Mouse (Mus musculus): Measurements from ENCODE around the gene Olfr1393. TPM values are rescaled to one million over a fixed set of nuclear protein-coding genes. Genes with fewer than 3 reads are reported as not detected.
A peak's percentile ranks its signal among the peaks of the same experiment; 100 is the strongest.

The Olfr1393 gene
- polyA plus RNA-seq, 1 experiment from 2014 or later = not detected

DNA sequence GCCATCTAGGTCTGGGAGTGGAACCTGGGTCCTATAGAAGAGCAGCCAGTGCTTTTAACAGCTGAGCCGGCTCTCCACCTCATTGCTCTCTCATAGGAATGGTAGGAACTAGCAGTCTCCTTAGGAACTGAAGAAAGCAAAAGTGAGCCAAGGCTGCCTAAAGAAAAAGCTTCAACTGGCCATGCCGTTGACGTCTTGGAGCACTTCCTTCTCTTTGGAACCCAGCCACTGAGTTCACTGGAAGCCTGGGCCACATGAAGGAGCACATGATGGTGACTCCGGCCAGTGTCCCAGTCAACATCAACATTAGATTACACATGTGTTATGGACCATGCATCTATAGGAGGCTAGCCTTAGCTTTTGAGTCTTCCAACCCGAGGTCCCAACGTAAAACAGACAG lies 25.1 kb upstream of the Olfr1393 start:
- H3K4me3 ChIP-seq (replicated peaks) = no peak overlapping the region
- 87% methylated on average over 6 of the region's 6 CpGs for WGBS
- H3K9ac ChIP-seq = no peak overlapping the region
- H3K4me2 ChIP-seq = no peak overlapping the region
- peaks cover 54% of the 10 kb centered on the region for H3K36me3 ChIP-seq
- H3K9me3 ChIP-seq (replicated peaks) = no peaks in the 10 kb centered on the region
- no peak for ATAC-seq (replicated peaks; ENCODE audit: low FRiP score)
- H3K27me3 ChIP-seq = no peaks in the 10 kb centered on the region
- H3K4me1 ChIP-seq = peaks cover 48% of the 10 kb centered on the region
- H3K27ac ChIP-seq = no peak overlapping the region

DNA sequence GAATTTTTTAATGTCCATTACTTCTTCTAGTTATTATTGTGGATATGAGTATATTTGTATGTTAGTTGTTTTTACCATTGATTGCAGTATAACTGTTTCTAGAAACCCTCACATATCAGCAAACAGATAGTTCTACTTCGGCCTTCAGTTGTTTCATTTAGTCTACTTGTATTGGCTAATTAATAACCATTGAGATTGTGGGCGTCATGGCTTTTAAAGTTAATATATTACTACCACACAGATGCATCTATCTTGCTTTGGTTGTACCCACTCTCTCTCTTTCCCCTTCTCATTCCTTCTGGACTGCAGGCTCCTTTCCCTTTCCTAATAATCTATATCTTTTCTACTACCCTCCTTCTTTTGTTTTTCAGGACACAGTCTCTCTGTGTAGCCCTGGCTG lies 18.8 kb upstream of the Olfr1393 start:
- Histone ChIP-seq H3K9ac (no peak overlapping the region), H3K4me2 (no peak overlapping the region), H3K4me3 (replicated peaks) (no peak overlapping the region), H3K36me3 (peaks cover 81% of the 10 kb centered on the region), H3K4me1 (peaks cover 8% of the 10 kb centered on the region; the same call in 1 of the 2 replicates), H3K27ac (no peak overlapping the region), H3K27me3 (no peaks in the 10 kb centered on the region), H3K9me3 (replicated peaks) (no peaks in the 10 kb centered on the region)
- 0 out of 2 replicates have a peak, but pooled peaks have one; percentile 27 for ATAC-seq (replicated peaks; ENCODE audit: low FRiP score)
- 61% methylated on average over 2 of the region's 2 CpGs for WGBS

DNA sequence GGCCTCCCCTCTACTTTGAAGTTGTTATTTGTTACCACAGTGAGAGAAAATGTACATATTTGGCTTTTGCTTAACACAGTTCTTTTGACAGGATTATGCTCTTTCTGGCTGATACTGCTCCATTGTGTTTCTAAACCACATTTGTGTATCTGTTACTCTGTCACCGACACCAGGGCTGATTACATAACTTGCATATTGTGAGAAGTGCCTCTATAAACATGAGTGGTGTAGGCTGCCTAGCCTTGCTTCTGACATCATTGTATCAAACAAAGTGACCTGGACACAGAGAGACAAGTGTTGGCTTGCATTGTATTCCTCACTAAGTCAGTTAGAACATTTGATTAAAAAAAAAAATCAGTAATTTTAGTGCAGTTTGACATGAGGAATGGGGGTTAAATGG lies 18.3 kb upstream of the Olfr1393 start:
- no peak overlapping the region for H3K4me2 ChIP-seq
- H3K9ac ChIP-seq = no peak overlapping the region
- peaks cover 81% of the 10 kb centered on the region for H3K36me3 ChIP-seq
- H3K9me3 ChIP-seq (replicated peaks) = no peaks in the 10 kb centered on the region
- H3K27ac ChIP-seq = no peak overlapping the region
- no peak overlapping the region for H3K4me3 ChIP-seq (replicated peaks)
- ATAC-seq (replicated peaks; ENCODE audit: low FRiP score) = no peak
- WGBS = 83% methylated on average over 1 of the region's 1 CpGs
- H3K27me3 ChIP-seq = no peaks in the 10 kb centered on the region
- peaks cover 6% of the 10 kb centered on the region; the same call in 1 of the 2 replicates for H3K4me1 ChIP-seq

DNA sequence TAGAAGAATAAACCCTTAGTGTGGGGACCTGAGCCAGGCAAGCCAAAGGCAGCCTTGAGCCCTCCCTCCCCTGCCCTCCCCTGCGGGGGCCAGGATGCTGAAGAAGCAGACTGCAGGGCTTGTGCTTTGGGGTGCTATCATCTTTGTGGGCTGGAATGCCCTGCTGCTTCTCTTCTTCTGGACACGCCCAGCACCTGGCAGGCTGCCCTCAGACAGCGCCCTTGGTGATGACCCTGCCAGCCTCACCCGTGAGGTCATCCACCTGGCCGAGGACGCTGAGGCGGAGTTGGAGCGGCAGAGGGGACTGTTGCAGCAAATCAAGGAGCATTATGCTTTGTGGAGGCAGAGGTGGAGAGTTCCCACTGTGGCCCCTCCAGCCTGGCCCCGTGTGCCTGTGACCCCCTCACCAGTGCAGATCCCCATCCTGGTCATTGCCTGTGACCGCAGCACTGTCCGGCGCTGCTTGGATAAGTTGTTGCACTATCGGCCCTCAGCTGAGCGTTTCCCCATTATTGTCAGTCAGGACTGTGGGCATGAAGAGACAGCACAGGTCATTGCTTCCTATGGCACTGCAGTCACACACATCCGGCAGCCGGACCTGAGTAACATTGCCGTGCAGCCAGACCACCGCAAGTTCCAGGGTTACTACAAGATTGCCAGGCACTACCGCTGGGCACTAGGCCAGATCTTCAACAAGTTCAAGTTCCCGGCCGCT lies 17.3 kb upstream of the Olfr1393 start:
- 0 out of 2 replicates have a peak, but pooled peaks cover 2% of the 10 kb centered on the region for H3K4me1 ChIP-seq
- H3K9ac ChIP-seq = no peak overlapping the region
- H3K36me3 ChIP-seq = peaks cover 78% of the 10 kb centered on the region
- no peak overlapping the region for H3K4me2 ChIP-seq
- 94% methylated on average over 21 of the region's 21 CpGs for WGBS
- H3K4me3 ChIP-seq (replicated peaks) = no peak overlapping the region
- ATAC-seq (replicated peaks; ENCODE audit: low FRiP score) = 0 out of 2 replicates have a peak, but pooled peaks have one; percentile 11
- H3K27ac ChIP-seq = no peak overlapping the region
- H3K9me3 ChIP-seq (replicated peaks) = no peaks in the 10 kb centered on the region
- H3K27me3 ChIP-seq = no peaks in the 10 kb centered on the region

DNA sequence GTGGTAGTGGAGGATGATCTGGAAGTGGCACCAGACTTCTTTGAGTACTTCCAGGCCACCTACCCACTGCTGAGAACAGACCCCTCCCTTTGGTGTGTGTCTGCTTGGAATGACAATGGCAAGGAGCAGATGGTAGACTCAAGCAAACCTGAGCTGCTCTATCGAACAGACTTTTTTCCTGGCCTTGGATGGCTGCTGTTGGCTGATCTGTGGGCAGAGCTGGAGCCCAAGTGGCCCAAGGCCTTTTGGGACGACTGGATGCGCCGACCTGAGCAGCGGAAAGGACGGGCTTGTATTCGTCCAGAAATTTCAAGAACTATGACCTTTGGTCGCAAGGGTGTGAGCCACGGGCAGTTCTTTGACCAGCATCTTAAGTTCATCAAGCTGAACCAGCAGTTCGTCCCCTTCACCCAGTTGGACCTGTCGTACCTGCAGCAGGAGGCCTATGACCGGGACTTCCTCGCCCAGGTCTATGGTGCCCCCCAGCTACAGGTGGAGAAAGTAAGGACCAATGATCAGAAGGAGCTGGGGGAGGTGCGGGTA lies 16.7 kb upstream of the Olfr1393 start:
- H3K4me1 ChIP-seq = 0 out of 2 replicates have a peak, but pooled peaks cover 2% of the 10 kb centered on the region
- WGBS = 96% methylated on average over 14 of the region's 14 CpGs
- H3K9ac ChIP-seq = no peak overlapping the region
- no peak overlapping the region for H3K4me2 ChIP-seq
- no peak overlapping the region for H3K4me3 ChIP-seq (replicated peaks)
- H3K27ac ChIP-seq = no peak overlapping the region
- H3K36me3 ChIP-seq = peaks cover 72% of the 10 kb centered on the region
- no peaks in the 10 kb centered on the region for H3K9me3 ChIP-seq (replicated peaks)
- 0 out of 2 replicates have a peak, but pooled peaks have one; percentile 27 for ATAC-seq (replicated peaks; ENCODE audit: low FRiP score)
- H3K27me3 ChIP-seq = no peaks in the 10 kb centered on the region

DNA sequence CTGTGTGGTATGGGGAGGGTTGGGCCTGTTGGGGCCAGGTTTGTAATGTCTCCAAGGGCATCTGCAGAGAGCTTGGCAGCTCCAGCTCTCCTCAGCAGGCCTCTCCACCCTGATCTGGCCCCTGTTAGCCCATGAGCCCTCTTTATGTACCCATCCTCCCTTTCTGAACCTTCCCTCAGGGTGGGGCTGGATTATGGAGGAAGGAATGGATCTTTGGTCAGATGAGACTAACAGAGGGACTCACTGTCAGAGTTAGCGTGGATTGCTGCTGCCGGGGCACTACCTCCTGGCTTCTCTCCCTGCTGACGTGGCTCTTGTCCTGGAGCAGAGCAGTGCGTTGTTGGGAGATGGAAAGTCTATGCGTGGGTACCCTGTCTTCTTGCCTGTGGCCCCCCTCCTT lies 15.8 kb upstream of the Olfr1393 start:
- Histone ChIP-seq H3K4me1 (0 out of 2 replicates have a peak, but pooled peaks cover 2% of the 10 kb centered on the region), H3K36me3 (peaks cover 66% of the 10 kb centered on the region), H3K9me3 (replicated peaks) (no peaks in the 10 kb centered on the region), H3K27ac (no peak overlapping the region), H3K4me3 (replicated peaks) (no peak overlapping the region), H3K4me2 (no peak overlapping the region), H3K27me3 (no peaks in the 10 kb centered on the region), H3K9ac (no peak overlapping the region)
- 85% methylated on average over 5 of the region's 5 CpGs for WGBS
- ATAC-seq (replicated peaks; ENCODE audit: low FRiP score) = no peak

DNA sequence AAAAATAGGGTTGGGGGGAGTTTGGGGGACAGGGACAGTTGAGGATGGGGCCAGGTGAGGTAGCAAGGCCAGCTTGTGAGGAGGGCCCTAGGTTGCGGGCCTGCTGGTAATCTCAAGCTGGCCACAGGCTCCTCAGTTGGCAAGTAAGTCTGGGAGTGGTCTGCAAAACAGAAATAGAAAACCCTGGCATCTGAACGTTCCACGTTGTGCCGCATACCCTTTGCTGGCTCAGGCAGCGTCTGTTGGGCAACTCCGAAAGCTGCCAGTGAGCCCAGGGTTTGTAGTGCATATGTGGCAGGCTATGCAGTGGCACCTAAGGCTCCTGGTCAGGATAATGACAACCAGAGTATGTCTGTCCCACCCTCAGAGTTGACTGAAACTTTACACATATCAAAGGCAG lies 15.0 kb upstream of the Olfr1393 start:
- 95% methylated on average over 6 of the region's 6 CpGs for WGBS
- H3K27me3 ChIP-seq = no peaks in the 10 kb centered on the region

DNA sequence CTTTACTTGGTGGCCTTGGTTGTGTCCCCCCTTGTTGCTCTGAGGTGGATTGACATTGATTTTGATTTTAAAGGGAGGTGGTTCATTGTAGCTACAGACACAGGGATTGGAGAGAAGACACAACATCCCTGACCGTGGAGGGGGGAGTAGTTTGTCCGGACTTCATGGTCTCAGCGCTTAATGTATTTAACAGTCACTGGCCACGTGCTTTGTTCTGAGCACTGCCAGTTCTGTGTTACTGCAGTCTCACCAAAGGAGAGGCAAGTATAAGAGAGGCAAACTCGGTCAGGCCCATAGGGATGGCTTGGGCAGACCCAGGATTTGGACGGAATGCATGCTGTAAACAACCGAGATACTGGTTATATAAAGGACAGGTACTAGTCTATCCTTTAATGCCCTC lies 14.0 kb upstream of the Olfr1393 start:
- WGBS = 86% methylated on average over 7 of the region's 7 CpGs
- H3K36me3 ChIP-seq = peaks cover 58% of the 10 kb centered on the region
- H3K9me3 ChIP-seq (replicated peaks) = no peaks in the 10 kb centered on the region
- no peak overlapping the region for H3K9ac ChIP-seq
- H3K27ac ChIP-seq = no peak overlapping the region
- no peaks in the 10 kb centered on the region for H3K27me3 ChIP-seq
- 0 out of 2 replicates have a peak, but pooled peaks cover 7% of the 10 kb centered on the region for H3K4me1 ChIP-seq
- no peak for ATAC-seq (replicated peaks; ENCODE audit: low FRiP score)
- H3K4me2 ChIP-seq = no peak overlapping the region
- no peak overlapping the region for H3K4me3 ChIP-seq (replicated peaks)

More for the DNA sequence above, 15.0 kb upstream of the Olfr1393 start:
- no peak overlapping the region for H3K27ac ChIP-seq
- ATAC-seq (replicated peaks; ENCODE audit: low FRiP score) = no peak
- no peak overlapping the region for H3K4me2 ChIP-seq
- H3K4me1 ChIP-seq = 0 out of 2 replicates have a peak, but pooled peaks cover 6% of the 10 kb centered on the region
- H3K4me3 ChIP-seq (replicated peaks) = no peak overlapping the region
- H3K9ac ChIP-seq = no peak overlapping the region
- no peaks in the 10 kb centered on the region for H3K9me3 ChIP-seq (replicated peaks)
- peaks cover 61% of the 10 kb centered on the region for H3K36me3 ChIP-seq

DNA sequence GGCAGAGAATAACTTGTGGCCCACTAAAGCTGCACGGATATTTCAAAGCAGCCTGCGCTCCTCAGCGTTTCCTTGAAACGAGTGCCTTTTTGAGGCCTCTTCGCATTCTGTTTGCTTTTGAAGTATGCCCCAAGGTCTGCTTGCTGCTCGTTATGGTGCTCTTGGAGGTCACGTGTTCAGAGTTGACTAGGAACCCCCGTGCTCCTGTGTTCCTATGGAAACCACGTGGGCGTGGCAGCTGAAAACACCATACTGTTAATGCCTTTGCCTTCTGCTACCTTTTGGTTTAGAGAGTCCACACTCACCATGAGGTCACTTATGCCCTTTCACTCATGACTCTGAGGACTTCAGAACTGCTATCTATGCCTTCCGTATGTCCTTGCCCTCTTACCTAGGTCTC lies 13.5 kb upstream of the Olfr1393 start:
- WGBS = 76% methylated on average over 11 of the region's 11 CpGs
- no peak for ATAC-seq (replicated peaks; ENCODE audit: low FRiP score)
- Histone ChIP-seq H3K4me1 (0 out of 2 replicates have a peak, but pooled peaks cover 7% of the 10 kb centered on the region), H3K4me2 (no peak overlapping the region), H3K27ac (no peak overlapping the region), H3K9ac (no peak overlapping the region), H3K27me3 (no peaks in the 10 kb centered on the region), H3K36me3 (peaks cover 56% of the 10 kb centered on the region), H3K4me3 (replicated peaks) (no peak overlapping the region), H3K9me3 (replicated peaks) (no peaks in the 10 kb centered on the region)

DNA sequence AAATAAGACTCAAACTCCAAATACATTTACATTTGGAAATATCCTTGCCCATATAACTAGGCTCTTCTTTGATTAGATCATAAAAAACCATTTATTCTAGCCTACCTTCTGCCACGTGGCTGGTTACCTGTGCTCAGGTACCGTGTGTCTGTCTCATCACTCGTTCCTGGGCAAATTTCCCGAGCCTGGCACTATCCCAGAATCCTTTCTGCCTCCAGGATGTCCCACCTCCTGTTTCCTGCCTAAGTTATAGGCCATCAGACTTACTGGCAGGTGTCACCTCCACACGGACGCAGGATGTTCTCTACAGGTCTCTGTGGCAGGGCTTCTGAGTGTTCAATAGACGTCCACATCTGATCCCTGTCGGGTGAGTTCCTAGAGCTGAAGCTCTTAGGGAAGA lies 13.0 kb upstream of the Olfr1393 start:
- no peak for ATAC-seq (replicated peaks; ENCODE audit: low FRiP score)
- Histone ChIP-seq H3K36me3 (peaks cover 51% of the 10 kb centered on the region), H3K4me3 (replicated peaks) (no peak overlapping the region), H3K9me3 (replicated peaks) (no peaks in the 10 kb centered on the region), H3K9ac (no peak overlapping the region), H3K27me3 (no peaks in the 10 kb centered on the region), H3K4me2 (no peak overlapping the region), H3K4me1 (0 out of 2 replicates have a peak, but pooled peaks cover 7% of the 10 kb centered on the region), H3K27ac (no peak overlapping the region)
- WGBS = 82% methylated on average over 8 of the region's 8 CpGs

DNA sequence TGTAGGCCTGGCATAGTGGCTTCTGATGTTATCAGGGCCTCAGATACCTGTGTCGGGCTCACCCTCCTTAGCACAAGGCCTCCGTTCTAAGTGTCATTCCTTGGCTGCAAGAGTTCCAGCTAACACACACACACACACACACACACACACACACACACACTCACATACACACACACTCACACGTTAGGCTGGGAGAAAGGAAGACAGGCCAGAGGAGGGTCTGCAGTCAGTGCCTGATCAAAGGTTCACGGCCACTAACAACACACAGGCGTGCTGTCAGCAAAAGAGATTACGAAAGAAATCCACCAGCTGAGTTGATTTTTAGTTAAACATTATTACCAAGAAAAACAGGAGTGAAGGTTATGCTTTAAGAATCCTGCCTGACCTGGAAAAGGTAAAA lies 11.4 kb upstream of the Olfr1393 start:
- peak overlapping the region; percentile 49; the same call in 1 of the 2 replicates for H3K27ac ChIP-seq
- H3K4me3 ChIP-seq (replicated peaks) = no peak overlapping the region
- ATAC-seq (replicated peaks; ENCODE audit: low FRiP score) = peak; percentile 18; the same call in 1 of the 2 replicates
- no peak overlapping the region for H3K4me2 ChIP-seq
- WGBS = 68% methylated on average over 6 of the region's 6 CpGs
- H3K36me3 ChIP-seq = peaks cover 35% of the 10 kb centered on the region
- no peak overlapping the region for H3K9ac ChIP-seq
- no peaks in the 10 kb centered on the region for H3K9me3 ChIP-seq (replicated peaks)
- H3K27me3 ChIP-seq = no peaks in the 10 kb centered on the region
- H3K4me1 ChIP-seq = 0 out of 2 replicates have a peak, but pooled peaks cover 5% of the 10 kb centered on the region

DNA sequence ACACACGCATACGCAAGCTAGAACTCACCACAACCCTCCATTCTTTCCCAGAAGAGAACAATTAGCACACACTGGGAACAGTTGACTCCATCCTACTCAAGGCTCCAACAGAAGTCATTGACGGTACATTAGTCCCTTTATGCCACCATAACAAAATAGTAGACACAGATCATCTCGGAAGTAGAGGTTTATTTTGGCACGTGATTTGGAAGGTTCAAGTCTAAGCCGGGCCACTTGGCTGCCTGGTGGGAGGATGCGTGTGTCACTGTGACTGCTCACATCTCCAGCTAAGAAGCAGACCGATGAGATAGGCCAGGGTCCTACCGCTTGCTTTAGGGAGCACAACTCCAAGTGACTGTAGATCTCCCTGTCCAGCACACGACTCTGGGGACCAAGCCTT lies 10.8 kb upstream of the Olfr1393 start:
- Histone ChIP-seq H3K27me3 (no peaks in the 10 kb centered on the region), H3K9me3 (replicated peaks) (no peaks in the 10 kb centered on the region), H3K27ac (peak overlapping the region; percentile 49; the same call in 1 of the 2 replicates), H3K36me3 (peaks cover 29% of the 10 kb centered on the region), H3K4me1 (0 out of 2 replicates have a peak, but pooled peaks cover 5% of the 10 kb centered on the region), H3K4me3 (replicated peaks) (no peak overlapping the region), H3K9ac (no peak overlapping the region), H3K4me2 (no peak overlapping the region)
- ATAC-seq (replicated peaks; ENCODE audit: low FRiP score) = no peak
- 78% methylated on average over 10 of the region's 10 CpGs for WGBS

All from kidney, embryonic 15.5 days (tissue).